Mouse (Mus musculus) left cerebral cortex, adult 9 months (tissue): ENCODE data around the gene Slc35b1.

ENCODE experiments used
- DNase-seq, 2 experiments: peaks; one replicate each; pipeline ENCODE4 v3.0.0; 2022; ENCODE audit warnings: low spot score in 2 of 2

Slc35b1 gene

DNA sequence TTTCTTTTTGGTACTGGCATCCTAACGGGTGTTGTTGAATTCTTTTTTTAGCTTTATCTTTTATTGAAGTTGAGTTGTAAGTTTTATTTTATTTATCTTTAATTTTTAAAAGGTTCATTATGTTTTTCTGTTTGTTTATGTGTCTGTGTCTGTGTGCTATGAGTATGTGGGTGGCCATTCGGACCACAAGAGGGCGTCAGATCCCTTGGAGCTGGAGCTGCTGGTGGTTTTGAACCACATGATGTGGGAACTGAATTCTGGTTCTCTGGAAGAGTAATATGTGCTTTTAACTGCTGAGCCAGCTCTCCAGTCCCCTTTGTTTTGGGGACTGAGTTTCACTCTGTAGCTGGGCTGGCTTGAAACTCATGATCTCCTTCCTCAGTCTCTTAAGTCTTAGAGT is 39.0 kb downstream of the Slc35b1 start:
- no peak for DNase-seq

DNA sequence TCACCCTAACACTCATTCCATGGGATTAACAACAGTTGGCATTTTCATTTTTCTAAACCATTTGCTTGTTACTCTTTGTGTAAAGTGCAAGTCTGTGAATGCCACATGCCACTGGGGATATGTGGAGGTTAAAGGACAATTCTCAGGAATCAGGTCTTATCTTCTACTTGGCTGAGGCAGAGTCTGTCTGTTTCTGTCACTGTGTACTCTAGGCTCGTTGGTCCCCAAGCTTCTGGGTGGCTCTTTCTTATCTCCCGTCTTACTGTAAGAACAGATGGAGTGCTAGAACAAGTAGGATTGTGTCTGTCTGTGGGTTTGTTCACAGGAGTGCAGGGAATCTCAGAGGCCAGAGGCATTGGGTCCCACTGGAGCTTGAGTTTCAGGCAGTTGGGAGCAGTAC is 46.9 kb downstream of the Slc35b1 start:
- no peak for DNase-seq

GRCm38 (mm10) chr11:95432194-95432593 is 47.7 kb downstream of the Slc35b1 start:
- no peak for DNase-seq
